Mouse (Mus musculus) liver, adult 2 months (tissue): ENCODE results near the gene Olfr211. TPM values are rescaled to one million over a fixed set of nuclear protein-coding genes. Genes with fewer than 3 reads are reported as not detected.
"Not testable (repeated sequence)": the region's sequence is repeated elsewhere in the genome, so short reads cannot be mapped to it uniquely, and the experiment has no call there.

Experiments
- DNase-seq: peaks from one replicate; pipeline ENCODE4 v3.0.0-alpha.2; 2011; ENCODE audit warnings: low read depth, low spot score; ENCODE audit errors: extremely low read depth
- H3K27ac ChIP-seq: fragments of 200-500 bp; replicated peaks from 2 replicates; pipeline ENCODE4 v1.5.1; 2012; ENCODE audit warnings: low read depth, mild to moderate bottlenecking, control low read depth, inconsistent platforms, low read length; ENCODE audit not compliant: insufficient read depth
- H3K27me3 ChIP-seq: fragments of 200-500 bp; 2 replicates; pipeline ENCODE4 v1.6.1; 2012; ENCODE audit warnings: mild to moderate bottlenecking, moderate library complexity, low read length, inconsistent platforms; ENCODE audit not compliant: control insufficient read depth, insufficient read depth
- H3K36me3 ChIP-seq: fragments of 200-500 bp; 2 replicates; pipeline ENCODE4 v1.6.1; 2012; ENCODE audit warnings: low read length, inconsistent platforms; ENCODE audit not compliant: control insufficient read depth, insufficient read depth
- H3K4me1 ChIP-seq: fragments of 200-500 bp; 2 replicates; pipeline ENCODE4 v1.6.1; 2011; ENCODE audit warnings: low read length; ENCODE audit not compliant: control insufficient read depth, insufficient read depth
- H3K4me3 ChIP-seq: fragments of 200-500 bp; 2 replicates; pipeline ENCODE4 v1.5.1; 2011; ENCODE audit warnings: low read depth, mild to moderate bottlenecking, control low read depth, low read length, moderate library complexity; ENCODE audit not compliant: insufficient read depth
- H3K79me2 ChIP-seq: fragments of 200-500 bp; 2 replicates; pipeline ENCODE4 v1.6.1; 2012; ENCODE audit warnings: inconsistent platforms, mild to moderate bottlenecking, low read length, moderate library complexity; ENCODE audit not compliant: control insufficient read depth, insufficient read depth
- H3K9ac ChIP-seq: fragments of 200-500 bp; 2 replicates; pipeline ENCODE4 v1.6.1; 2012; ENCODE audit warnings: low read depth, mild to moderate bottlenecking, control low read depth, inconsistent platforms, low read length
- CTCF ChIP-seq: fragments of 200-500 bp; IDR thresholded peaks from 2 replicates; pipeline ENCODE4 v1.5.1; 2011; ENCODE audit warnings: low read depth, low read length, control low read depth
- POLR2A ChIP-seq: fragments of 200-500 bp; IDR thresholded peaks from 2 replicates; pipeline ENCODE4 v1.6.1; 2011; ENCODE audit warnings: low read length, control low read depth; ENCODE audit not compliant: insufficient read depth; ENCODE audit errors: extremely low read depth
- WGBS: fragments of 180-500 bp; shearing (Covaris S2); methylation state at CpG from one replicate; pipeline ENCODE4 v1.1.7; 2018; 5-methylcytosine and 5-hydroxymethylcytosine counted together
- polyA plus RNA-seq: library from polyadenylated mRNA; depleted of rRNA; stranded (reverse); fragments of >200 nt; gene quantifications from 2 replicates; pipeline ENCODE4 v1.2.3, GENCODE M21; 2012; rRNA removed
- total RNA-seq: library from RNA; depleted of rRNA; stranded (reverse); fragments of >200 nt; gene quantifications from 2 replicates; pipeline ENCODE4 v1.2.3, GENCODE M21; 2014; rRNA removed

Gene Olfr211
- total and polyA plus RNA-seq, 2 experiments: not detected

DNA sequence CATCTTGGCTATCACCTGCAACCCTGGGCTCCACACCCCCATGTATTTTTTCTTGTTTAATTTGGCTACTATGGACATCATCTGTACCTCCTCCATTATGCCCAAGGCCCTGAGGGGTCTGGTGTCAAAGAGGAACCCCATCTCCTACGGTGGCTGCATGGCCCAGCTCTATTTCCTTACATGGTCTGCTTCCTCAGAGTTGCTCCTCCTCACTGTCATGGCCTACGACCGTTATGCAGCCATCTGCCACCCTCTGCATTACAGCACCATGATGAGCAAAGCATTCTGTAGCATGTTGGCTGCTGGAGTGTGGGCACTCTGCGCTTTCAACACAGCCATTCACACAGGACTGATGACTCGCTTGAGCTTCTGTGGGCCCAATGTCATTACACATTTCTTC, 4.9 kb downstream of the Olfr211 start:
- H3K36me3 ChIP-seq: no peaks in the 10 kb centered on the region
- no peak overlapping the region for H3K27ac ChIP-seq
- no peaks in the 10 kb centered on the region for H3K4me1 ChIP-seq
- no peak overlapping the region for H3K4me3 ChIP-seq
- H3K79me2 ChIP-seq: no peaks in the 10 kb centered on the region
- no peak overlapping the region for H3K9ac ChIP-seq
- H3K27me3 ChIP-seq: peaks cover 3% of the 10 kb centered on the region; the same call in 1 of the 2 replicates
- TF ChIP-seq CTCF (no peak), POLR2A (no peak)
- 78% methylated on average over 5 of the region's 5 CpGs for WGBS
- no peak for DNase-seq

DNA sequence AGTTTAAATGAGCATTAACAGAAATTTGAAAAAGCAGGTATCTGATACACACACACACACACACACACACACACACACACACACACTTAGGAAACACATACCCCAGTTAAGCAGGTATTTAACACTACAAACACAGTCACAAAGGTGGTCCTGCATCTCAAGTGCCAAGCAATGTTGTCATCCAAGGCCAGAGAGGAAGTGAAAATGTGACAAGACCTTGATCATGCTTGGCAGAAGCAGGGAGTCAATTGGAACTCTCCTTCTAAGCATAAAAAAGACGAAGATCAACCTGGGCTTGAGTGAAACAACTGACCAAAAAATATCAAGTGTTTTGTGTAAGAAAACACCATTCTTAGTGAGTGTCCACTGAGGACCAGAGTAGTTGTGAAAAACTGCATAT, 7.1 kb downstream of the Olfr211 start:
- H3K36me3 ChIP-seq: no peaks in the 10 kb centered on the region
- no peak overlapping the region for H3K4me3 ChIP-seq
- peaks cover 3% of the 10 kb centered on the region; the same call in 1 of the 2 replicates for H3K27me3 ChIP-seq
- H3K79me2 ChIP-seq: no peaks in the 10 kb centered on the region
- H3K27ac ChIP-seq: no peak overlapping the region
- H3K9ac ChIP-seq: no peak overlapping the region
- no peak for TF ChIP-seq CTCF
- TF ChIP-seq POLR2A: no peak
- WGBS: 74% methylated on average over 1 of the region's 1 CpGs
- H3K4me1 ChIP-seq: no peaks in the 10 kb centered on the region
- DNase-seq: no peak

GRCm38 (mm10) chr6:116506302-116507003, 17.6 kb downstream of the Olfr211 start, which contains the start of gene Olfr212:
Gene Olfr212, plus strand, starts transcription at chr6:116506516.
- H3K36me3 ChIP-seq, H3K27ac ChIP-seq, H3K79me2 ChIP-seq, H3K9ac ChIP-seq, H3K4me1 ChIP-seq, DNase-seq, H3K4me3 ChIP-seq, H3K27me3 ChIP-seq: not testable (repeated sequence)
- WGBS: 92% methylated on average over 20 of the region's 20 CpGs

DNA sequence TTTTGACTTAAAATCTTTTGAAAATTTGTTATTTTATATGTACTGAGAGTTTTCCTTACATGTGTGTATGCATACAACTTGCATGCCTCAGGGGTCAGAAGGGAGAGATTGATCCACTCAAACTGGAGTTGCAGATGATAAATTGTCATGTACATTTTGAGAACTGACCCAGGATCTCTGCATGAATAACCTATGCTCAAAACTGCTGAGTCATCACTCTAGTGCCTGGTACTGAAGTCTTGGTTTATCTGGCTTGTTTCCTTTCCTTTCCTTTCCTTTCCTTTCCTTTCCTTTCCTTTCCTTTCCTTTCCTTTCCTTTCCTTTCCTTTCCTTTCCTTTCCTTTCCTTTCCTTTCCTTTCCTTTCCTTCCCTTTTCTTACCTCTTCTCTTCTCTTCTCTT, 25.9 kb downstream of the Olfr211 start:
- Histone ChIP-seq H3K79me2 (no peaks in the 10 kb centered on the region), H3K9ac (no peak overlapping the region), H3K4me1 (no peaks in the 10 kb centered on the region), H3K36me3 (no peaks in the 10 kb centered on the region), H3K4me3 (no peak overlapping the region), H3K27me3 (no peaks in the 10 kb centered on the region), H3K27ac (no peak overlapping the region)
- no peak for TF ChIP-seq CTCF
- no peak for TF ChIP-seq POLR2A
- no peak for DNase-seq

DNA sequence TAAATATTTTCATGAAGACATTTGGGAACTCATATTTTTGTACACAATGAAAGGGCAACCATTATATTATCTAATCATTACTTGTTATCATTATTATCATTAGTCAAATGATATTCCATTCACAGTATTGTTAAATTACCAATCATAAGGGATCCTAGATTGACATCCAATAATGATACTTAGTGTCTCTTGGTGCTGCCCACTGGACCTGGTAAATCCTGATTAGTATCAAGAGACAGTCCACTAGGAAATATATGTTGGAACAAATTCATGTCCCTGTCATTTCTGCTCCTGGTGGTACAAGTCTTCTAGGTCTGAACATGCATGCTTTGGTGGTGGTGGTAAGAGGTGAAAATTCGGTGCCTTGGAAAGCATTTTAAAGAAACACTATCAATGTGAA, 49.3 kb downstream of the Olfr211 start, which contains the start of gene Olfr213:
Olfr213 (plus strand) TSS at position 301 of the 400 bp plus-strand sequence.
- Histone ChIP-seq H3K79me2 (no peaks in the 10 kb centered on the region), H3K4me1 (no peaks in the 10 kb centered on the region), H3K36me3 (no peaks in the 10 kb centered on the region), H3K9ac (no peak within 1 kb of the TSS), H3K27me3 (no peaks in the 10 kb centered on the region), H3K4me3 (no peak within 1 kb of the TSS), H3K27ac (no peak within 1 kb of the TSS)
- DNase-seq: no peak
- WGBS: 83% methylated on average over 1 of the region's 1 CpGs
- TF ChIP-seq CTCF (no peak), POLR2A (no peak)

- WGBS: 70% methylated on average over 2 of the region's 2 CpGs
- Histone ChIP-seq H3K4me3 (no peak overlapping the region), H3K9ac (no peak overlapping the region), H3K27me3 (no peaks in the 10 kb centered on the region), H3K27ac (no peak overlapping the region), H3K36me3 (no peaks in the 10 kb centered on the region), H3K79me2 (no peaks in the 10 kb centered on the region), H3K4me1 (no peaks in the 10 kb centered on the region)
- no peak for DNase-seq
- no peak for TF ChIP-seq POLR2A
- no peak for TF ChIP-seq CTCF
Measured at GRCm38 (mm10) chr6:116542500-116542899, 53.6 kb downstream of the Olfr211 start.

Other genes with a start within 250 kb of the Olfr211 start
- gene Zfand4, start 224.9 kb upstream of the Olfr211 start, total RNA-seq: 25.6 and 28.0 TPM in 2 replicates
- 3.1 and 4.0 TPM in 2 replicates for gene Zfand4, start 224.9 kb upstream of the Olfr211 start, polyA plus RNA-seq
- gene March8, start 151.1 kb upstream of the Olfr211 start, total RNA-seq: 97.5 and 100 TPM in 2 replicates
- gene March8, start 151.1 kb upstream of the Olfr211 start, polyA plus RNA-seq: 58.4 and 62.5 TPM in 2 replicates
- under 0.01 and 0.09 TPM in 2 replicates for gene Alox5, start 27.9 kb upstream of the Olfr211 start, total RNA-seq
- 0.07 TPM in 1 of 2 replicates, not detected in the other for gene Alox5, start 27.9 kb upstream of the Olfr211 start, polyA plus RNA-seq
- gene Olfr212, start 17.4 kb downstream of the Olfr211 start, total RNA-seq: not detected in 2 replicates
- not detected in 2 replicates for gene Olfr212, start 17.4 kb downstream of the Olfr211 start, polyA plus RNA-seq
- not detected in 2 replicates for gene Olfr213, start 49.4 kb downstream of the Olfr211 start, total RNA-seq
- not detected in 2 replicates for gene Olfr213, start 49.4 kb downstream of the Olfr211 start, polyA plus RNA-seq
- not detected in 2 replicates for gene Gm5580, start 62.0 kb downstream of the Olfr211 start, total RNA-seq
- gene Gm5580, start 62.0 kb downstream of the Olfr211 start, polyA plus RNA-seq: not detected in 2 replicates
- not detected in 2 replicates for gene Olfr214, start 65.1 kb downstream of the Olfr211 start, total RNA-seq
- not detected in 2 replicates for gene Olfr214, start 65.1 kb downstream of the Olfr211 start, polyA plus RNA-seq
- not detected in 2 replicates for gene Olfr215, start 95.1 kb downstream of the Olfr211 start, total RNA-seq
- gene Olfr215, start 95.1 kb downstream of the Olfr211 start, polyA plus RNA-seq: not detected in 2 replicates
- gene Zfp422, start 139.9 kb downstream of the Olfr211 start, total RNA-seq: 5.6 and 7.0 TPM in 2 replicates
- gene Zfp422, start 139.9 kb downstream of the Olfr211 start, polyA plus RNA-seq: 6.6 and 7.0 TPM in 2 replicates
- gene Depp1, start 161.5 kb downstream of the Olfr211 start, total RNA-seq: 125 and 199 TPM in 2 replicates
- gene Depp1, start 161.5 kb downstream of the Olfr211 start, polyA plus RNA-seq: 210 and 244 TPM in 2 replicates
- gene Rassf4, start 184.9 kb downstream of the Olfr211 start, total RNA-seq: 3.1 and 3.6 TPM in 2 replicates
- gene Rassf4, start 184.9 kb downstream of the Olfr211 start, polyA plus RNA-seq: 1.3 and 2.2 TPM in 2 replicates
- gene Tmem72, start 227.8 kb downstream of the Olfr211 start, total RNA-seq: 0.09 and 0.13 TPM in 2 replicates
- gene Tmem72, start 227.8 kb downstream of the Olfr211 start, polyA plus RNA-seq: under 0.01 TPM in 1 of 2 replicates, not detected in the other